Mouse (Mus musculus) embryonic facial prominence, embryonic 15.5 days (tissue): Measurements from ENCODE around the gene Crygc. TPM values are rescaled to one million over a fixed set of nuclear protein-coding genes. Genes with fewer than 3 reads are reported as not detected.

ENCODE experiments used
- ATAC-seq: fragments of 200-750 bp; cut with Nextera tagmentation; 2 replicates; pipeline ENCODE4 v1.8.0; 2017; ENCODE audit warnings: low read depth, moderate TSS enrichment; ENCODE audit not compliant: insufficient number of reproducible peaks, low FRiP score, low TSS enrichment
- H3K27ac ChIP-seq: fragments of 300-500 bp; sonication (generic); replicated peaks from 2 replicates; pipeline ENCODE4 v1.5.1; 2015; ENCODE audit warnings: mild to moderate bottlenecking, inconsistent platforms
- H3K27me3 ChIP-seq: fragments of 300-500 bp; sonication (generic); 2 replicates; pipeline ENCODE4 v1.6.1; 2015; ENCODE audit warnings: inconsistent platforms
- H3K36me3 ChIP-seq: fragments of 300-500 bp; sonication (generic); 2 replicates; pipeline ENCODE4 v1.6.1; 2015; ENCODE audit warnings: mild to moderate bottlenecking, inconsistent platforms
- H3K4me1 ChIP-seq: fragments of 300-500 bp; sonication (generic); 2 replicates; pipeline ENCODE4 v1.6.1; 2015; ENCODE audit warnings: inconsistent platforms
- H3K4me2 ChIP-seq: fragments of 300-500 bp; sonication (generic); replicated peaks from 2 replicates; pipeline ENCODE4 v1.6.1; 2015; ENCODE audit warnings: mild to moderate bottlenecking, inconsistent platforms
- H3K4me3 ChIP-seq: fragments of 300-500 bp; sonication (generic); replicated peaks from 2 replicates; pipeline ENCODE4 v1.5.1; 2015; ENCODE audit warnings: mild to moderate bottlenecking, inconsistent platforms
- H3K9ac ChIP-seq: fragments of 300-500 bp; sonication (generic); 2 replicates; pipeline ENCODE4 v1.6.1; 2015; ENCODE audit warnings: inconsistent platforms
- H3K9me3 ChIP-seq: fragments of 300-500 bp; sonication (generic); replicated peaks from 2 replicates; pipeline ENCODE4 v1.6.1; 2016; ENCODE audit warnings: inconsistent platforms
- WGBS: fragments of 180-500 bp; shearing (Covaris S2); methylation state at CpG from one replicate; pipeline ENCODE4 v1.1.7; 2015; 5-methylcytosine and 5-hydroxymethylcytosine counted together
- polyA plus RNA-seq: library from polyadenylated mRNA; unstranded; fragments of >200 nt; fragmentation: Nextera tagmentation; extraction: Ambion mirVana; gene quantifications from 2 replicates; pipeline ENCODE4 v1.2.1, GENCODE M21; 2015

Crygc gene
- polyA plus RNA-seq = 1.8 and 1.9 TPM in 2 replicates

DNA sequence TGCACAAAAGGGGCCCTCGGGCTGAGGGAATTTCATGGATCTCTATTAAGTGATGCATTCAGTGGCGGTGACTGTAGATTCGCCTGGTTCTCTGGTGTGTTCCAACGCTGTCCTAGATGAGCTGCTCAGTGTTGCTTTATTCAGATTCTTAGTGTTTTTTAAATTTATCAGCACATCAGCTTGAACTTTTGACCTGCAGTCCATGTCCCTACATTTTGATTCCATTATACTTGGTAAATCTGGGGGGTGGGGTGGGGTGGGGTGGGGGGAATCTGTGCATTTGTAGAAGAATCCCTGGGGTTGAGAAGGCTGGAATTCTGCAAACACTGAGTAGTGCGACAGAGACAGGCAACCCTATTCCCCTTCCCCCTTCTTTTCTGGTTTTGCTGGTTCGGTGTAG, at the start of gene Crygc:
TSS of gene Crygc (minus strand) at position 101 of the 400 bp plus-strand sequence.
- no peaks in the 10 kb centered on the region for H3K36me3 ChIP-seq

DNA sequence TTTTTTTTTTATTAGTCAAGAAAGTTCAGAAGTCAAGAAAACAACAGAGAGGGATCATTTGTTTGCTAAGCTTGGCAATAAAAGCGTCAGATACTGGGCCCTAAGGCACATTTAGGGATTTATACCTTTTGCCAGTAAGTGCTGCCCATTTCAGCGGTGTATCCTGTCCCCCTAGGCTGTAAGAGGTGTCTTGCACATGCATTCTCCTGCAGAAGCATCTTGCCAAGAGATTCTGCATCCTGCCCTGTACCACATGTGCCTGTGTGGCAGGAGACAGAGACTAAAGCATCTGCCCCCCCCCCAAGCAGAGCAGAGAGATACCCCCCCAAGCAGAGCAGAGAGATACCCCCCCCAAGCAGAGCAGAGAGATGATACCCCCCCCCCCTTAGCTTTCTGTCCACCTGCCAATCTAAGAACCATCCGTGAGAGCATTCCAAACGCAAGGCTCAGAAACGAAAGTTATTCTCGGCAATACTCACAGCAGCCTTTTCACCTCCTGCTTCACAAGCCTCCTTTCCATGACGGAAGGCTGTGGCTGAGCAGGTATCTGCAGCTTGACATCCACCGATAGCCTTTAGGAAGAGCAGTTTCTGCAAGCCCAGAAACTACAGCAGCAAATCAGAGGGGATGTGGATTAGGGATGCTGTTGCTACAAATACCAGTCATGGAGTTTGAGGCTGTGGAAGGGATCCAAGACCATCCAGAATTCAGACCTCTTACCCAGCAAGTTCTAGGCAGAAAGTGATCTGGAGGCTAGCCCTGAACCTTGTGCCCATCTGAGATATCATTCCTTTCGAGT, 49.3 kb upstream of the Crygc start, which contains the start of gene D630023F18Rik:
TSS of gene D630023F18Rik (minus strand) at position 641 of the 799 bp plus-strand sequence.
- peak within 1 kb of the TSS; percentile 34; the same call in 1 of the 2 replicates for H3K4me2 ChIP-seq
- no peak within 1 kb of the TSS for H3K27ac ChIP-seq
- no peaks in the 10 kb centered on the region for H3K4me1 ChIP-seq
- H3K4me3 ChIP-seq = peak within 1 kb of the TSS; percentile 30
- no peak for ATAC-seq
- no peaks in the 10 kb centered on the region for H3K36me3 ChIP-seq
- 21% methylated on average over 9 of the region's 9 CpGs for WGBS
- no peaks in the 10 kb centered on the region for H3K27me3 ChIP-seq
- no peaks in the 10 kb centered on the region for H3K9me3 ChIP-seq
- H3K9ac ChIP-seq = no peak within 1 kb of the TSS

More for the DNA sequence above, at the start of gene Crygc:
- Histone ChIP-seq H3K4me2 (no peak within 1 kb of the TSS), H3K9me3 (no peaks in the 10 kb centered on the region), H3K4me3 (no peak within 1 kb of the TSS), H3K27ac (no peak within 1 kb of the TSS), H3K27me3 (no peaks in the 10 kb centered on the region), H3K4me1 (no peaks in the 10 kb centered on the region), H3K9ac (no peak within 1 kb of the TSS)
- ATAC-seq = no peak
- 54% methylated on average over 6 of the region's 6 CpGs for WGBS

DNA sequence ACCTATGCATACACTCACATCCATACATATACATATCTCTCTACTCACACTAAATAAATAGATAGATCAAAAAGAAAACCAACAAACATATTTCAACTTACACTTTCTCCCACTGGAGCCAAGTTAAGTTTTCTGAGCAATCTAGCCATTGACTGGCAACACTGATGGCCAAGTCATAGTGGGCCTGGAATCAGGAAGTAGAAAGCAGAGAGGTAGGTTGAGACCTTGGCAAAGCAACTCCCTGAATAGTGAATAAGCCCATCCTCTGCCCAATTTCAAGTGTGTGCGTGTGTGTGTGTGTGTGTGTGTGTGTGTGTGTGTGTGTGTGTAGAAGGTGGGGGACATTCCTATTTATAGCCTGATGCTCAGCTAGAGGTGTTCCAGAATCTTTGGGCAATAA, 45.9 kb upstream of the Crygc start, which contains the start of gene Gm28845:
TSS of gene Gm28845 (minus strand) at position 121 of the 400 bp plus-strand sequence.
- H3K36me3 ChIP-seq = no peaks in the 10 kb centered on the region
- no peak within 1 kb of the TSS for H3K4me2 ChIP-seq
- no peaks in the 10 kb centered on the region for H3K9me3 ChIP-seq
- no peak within 1 kb of the TSS for H3K9ac ChIP-seq
- no peak within 1 kb of the TSS for H3K27ac ChIP-seq
- WGBS = 85% methylated on average over 1 of the region's 1 CpGs
- ATAC-seq = no peak
- H3K4me3 ChIP-seq = no peak within 1 kb of the TSS
- H3K27me3 ChIP-seq = no peaks in the 10 kb centered on the region
- H3K4me1 ChIP-seq = no peaks in the 10 kb centered on the region

DNA sequence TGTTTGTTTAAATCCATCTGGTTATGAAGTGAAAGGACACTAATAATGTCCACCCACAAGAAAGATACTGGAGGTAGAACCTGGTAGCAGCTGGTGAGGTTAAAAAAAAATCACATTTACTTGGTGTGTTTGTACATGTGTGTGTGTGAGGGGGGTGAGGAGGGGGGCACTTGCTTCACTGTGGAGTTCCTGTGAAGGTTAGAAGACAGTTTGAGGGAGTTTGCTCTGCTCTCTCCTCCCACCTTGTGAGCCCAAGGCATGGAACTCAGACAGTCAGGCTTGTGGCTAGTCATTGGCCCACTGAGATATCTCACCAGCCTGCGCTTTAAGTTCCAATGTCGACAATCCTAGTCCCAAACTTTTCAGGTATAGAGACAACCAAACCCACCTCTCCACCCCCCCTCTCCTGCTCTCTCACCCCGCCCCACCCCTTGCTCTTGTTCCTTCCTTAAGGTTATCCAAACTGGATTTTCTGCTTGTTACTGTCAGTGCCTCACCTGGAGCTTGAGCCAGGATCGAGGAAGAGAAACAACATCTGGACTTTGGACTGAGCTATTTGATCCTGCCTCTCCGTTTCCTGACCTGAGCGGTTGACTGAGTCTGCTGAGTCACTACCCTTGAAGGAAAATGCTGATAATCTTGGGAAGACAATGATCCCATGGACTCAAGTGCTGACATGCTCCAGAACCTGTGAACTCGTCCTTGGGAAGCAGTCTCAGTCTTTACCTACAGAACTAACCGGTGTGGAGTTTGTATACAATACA, 44.8 kb upstream of the Crygc start:
- Histone ChIP-seq H3K4me1 (no peaks in the 10 kb centered on the region), H3K4me3 (no peak overlapping the region), H3K9me3 (no peaks in the 10 kb centered on the region), H3K36me3 (no peaks in the 10 kb centered on the region), H3K27ac (no peak overlapping the region), H3K9ac (no peak overlapping the region), H3K27me3 (no peaks in the 10 kb centered on the region), H3K4me2 (no peak overlapping the region)
- 51% methylated on average over 8 of the region's 8 CpGs for WGBS
- ATAC-seq = no peak

DNA sequence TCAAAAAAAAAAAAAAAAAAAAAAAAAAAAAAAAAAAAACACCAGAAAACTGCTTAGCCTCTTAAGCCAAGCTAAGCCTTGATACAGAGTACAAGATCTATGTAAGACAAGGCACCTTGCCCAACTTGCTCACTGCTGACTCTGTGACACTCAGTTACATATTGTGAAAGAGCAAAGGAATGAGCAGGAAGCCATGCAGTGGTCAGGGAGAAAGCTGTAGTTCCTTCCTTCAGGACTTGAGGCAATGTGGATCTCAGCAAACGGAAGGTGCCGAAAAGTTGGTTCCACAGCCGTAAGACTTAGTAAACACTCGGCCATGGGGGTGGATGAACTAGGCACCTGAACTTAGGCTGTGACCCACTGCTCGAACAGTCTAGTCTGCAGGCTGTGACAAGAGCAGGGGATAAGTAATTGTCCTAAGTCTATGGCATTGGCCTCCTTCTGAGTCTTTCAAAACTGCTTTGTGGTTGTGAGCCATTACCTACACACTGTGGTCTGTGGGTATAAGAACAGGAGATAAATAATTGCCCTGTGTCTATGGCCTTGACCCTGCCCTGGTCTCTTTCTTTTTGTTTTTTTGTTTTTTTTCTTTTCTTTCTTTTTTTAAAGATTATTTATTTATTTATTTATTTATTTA, 40.2 kb upstream of the Crygc start:
- Histone ChIP-seq H3K27ac (no peak overlapping the region), H3K4me3 (no peak overlapping the region), H3K4me2 (no peak overlapping the region), H3K4me1 (no peaks in the 10 kb centered on the region), H3K27me3 (no peaks in the 10 kb centered on the region), H3K9me3 (no peaks in the 10 kb centered on the region), H3K9ac (no peak overlapping the region), H3K36me3 (no peaks in the 10 kb centered on the region)
- WGBS = 85% methylated on average over 5 of the region's 5 CpGs
- ATAC-seq = no peak

DNA sequence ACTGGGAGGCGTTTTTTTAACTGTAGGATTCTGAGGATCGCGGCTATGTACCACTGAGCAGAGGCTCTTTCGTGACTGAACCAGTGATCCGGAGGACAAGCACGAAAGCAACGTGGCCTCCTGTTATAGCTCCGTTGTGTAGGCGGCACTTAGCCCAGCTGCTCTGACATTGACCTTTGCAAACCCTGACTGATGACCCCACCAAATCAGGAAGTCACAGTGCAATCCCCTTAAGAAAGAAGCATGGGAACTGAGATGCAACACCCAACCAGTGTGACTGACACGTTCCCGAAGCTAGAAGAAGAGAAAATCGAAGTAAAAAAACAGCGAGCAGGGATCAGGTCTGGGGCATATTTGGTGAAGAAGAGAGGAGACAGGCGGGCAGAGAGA, 39.3 kb upstream of the Crygc start:
- no peak overlapping the region for H3K9ac ChIP-seq
- H3K36me3 ChIP-seq = no peaks in the 10 kb centered on the region
- WGBS = 48% methylated on average over 14 of the region's 14 CpGs
- no peaks in the 10 kb centered on the region for H3K27me3 ChIP-seq
- no peaks in the 10 kb centered on the region for H3K9me3 ChIP-seq
- no peak for ATAC-seq
- 0 out of 2 replicates have a peak overlapping the region, but pooled peaks have one; percentile 7 for H3K4me3 ChIP-seq
- H3K4me1 ChIP-seq = no peaks in the 10 kb centered on the region
- H3K27ac ChIP-seq = 0 out of 2 replicates have a peak overlapping the region, but pooled peaks have one; percentile 9
- H3K4me2 ChIP-seq = peak overlapping the region; percentile 29

DNA sequence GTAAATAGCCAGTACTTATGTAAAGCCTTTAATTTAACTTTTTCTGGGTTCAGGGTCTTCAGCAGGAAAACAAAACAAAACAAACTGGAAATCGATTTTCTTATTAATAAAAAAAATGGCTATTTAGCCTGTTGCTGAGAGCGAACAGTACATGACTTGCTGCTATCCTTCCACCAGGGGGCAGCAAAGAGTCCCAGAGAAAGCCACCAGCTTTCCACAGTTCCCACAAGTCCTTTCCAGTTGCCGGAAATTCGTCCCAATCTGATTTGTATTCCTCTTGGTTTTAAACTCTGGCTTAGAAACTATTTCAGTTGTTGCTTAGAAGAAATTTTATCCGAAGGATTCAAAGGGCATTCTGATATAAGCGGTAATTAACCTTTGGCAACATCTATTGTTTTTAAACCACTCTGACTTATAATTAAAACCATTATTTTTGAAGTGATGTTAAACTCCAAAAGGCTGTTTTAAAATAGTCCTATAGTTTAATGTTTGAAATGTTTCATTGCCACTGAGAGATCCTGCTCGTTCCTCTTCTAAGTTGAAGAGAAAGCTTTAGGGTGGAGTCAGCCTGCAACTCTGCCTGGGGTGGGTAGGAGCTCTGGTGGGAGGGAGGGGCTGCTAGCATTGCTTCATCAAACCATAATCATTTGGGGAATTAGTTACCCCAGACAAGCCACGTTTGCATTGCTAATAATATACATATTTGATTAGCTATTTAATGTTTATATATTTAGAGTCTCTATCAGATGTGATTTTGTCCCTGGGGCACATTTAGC, 38.7 kb upstream of the Crygc start:
- Histone ChIP-seq H3K4me1 (no peaks in the 10 kb centered on the region), H3K9ac (no peak overlapping the region), H3K9me3 (no peaks in the 10 kb centered on the region), H3K36me3 (no peaks in the 10 kb centered on the region), H3K4me3 (peak overlapping the region; percentile 20), H3K4me2 (peak overlapping the region; percentile 29), H3K27me3 (no peaks in the 10 kb centered on the region), H3K27ac (0 out of 2 replicates have a peak overlapping the region, but pooled peaks have one; percentile 9)
- ATAC-seq = no peak
- WGBS = 6% methylated on average over 8 of the region's 8 CpGs

DNA sequence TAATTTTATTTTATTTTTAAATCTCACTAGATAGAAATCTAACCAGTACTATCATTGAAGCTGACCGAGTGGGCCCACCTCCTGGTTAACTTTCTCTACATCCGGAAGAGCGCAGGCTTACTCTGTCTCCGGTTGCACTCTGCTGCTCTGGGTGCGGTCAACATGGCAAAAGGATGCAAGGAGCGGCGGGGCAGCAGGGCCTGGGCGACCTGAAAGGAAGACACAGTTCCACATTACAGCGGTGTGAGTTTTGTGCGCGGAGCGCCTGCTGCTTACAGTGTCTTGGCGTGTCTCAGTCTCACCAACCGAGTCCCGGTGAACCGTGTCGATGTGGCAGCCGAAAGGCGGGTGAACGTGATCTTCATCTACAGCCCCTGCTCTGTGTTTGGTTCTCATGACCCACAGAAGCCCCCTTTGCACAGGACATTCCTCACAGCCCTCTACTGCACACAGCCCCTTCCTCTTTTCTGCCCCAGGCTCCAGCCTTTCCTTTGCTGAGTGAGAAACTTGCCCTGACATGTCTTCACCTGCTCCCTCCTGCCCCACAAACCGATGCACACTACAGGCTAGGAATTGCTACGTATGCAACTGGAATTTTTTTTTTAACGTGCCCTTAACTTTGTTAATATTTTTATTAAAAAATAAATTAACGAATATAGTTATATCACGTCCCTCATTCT, 36.4 kb upstream of the Crygc start:
- no peaks in the 10 kb centered on the region for H3K4me1 ChIP-seq
- ATAC-seq = no peak
- no peak overlapping the region for H3K4me2 ChIP-seq
- H3K9me3 ChIP-seq = no peaks in the 10 kb centered on the region
- H3K4me3 ChIP-seq = no peak overlapping the region
- no peak overlapping the region for H3K27ac ChIP-seq
- H3K36me3 ChIP-seq = no peaks in the 10 kb centered on the region
- WGBS = 67% methylated on average over 25 of the region's 25 CpGs
- H3K9ac ChIP-seq = no peak overlapping the region
- no peaks in the 10 kb centered on the region for H3K27me3 ChIP-seq

DNA sequence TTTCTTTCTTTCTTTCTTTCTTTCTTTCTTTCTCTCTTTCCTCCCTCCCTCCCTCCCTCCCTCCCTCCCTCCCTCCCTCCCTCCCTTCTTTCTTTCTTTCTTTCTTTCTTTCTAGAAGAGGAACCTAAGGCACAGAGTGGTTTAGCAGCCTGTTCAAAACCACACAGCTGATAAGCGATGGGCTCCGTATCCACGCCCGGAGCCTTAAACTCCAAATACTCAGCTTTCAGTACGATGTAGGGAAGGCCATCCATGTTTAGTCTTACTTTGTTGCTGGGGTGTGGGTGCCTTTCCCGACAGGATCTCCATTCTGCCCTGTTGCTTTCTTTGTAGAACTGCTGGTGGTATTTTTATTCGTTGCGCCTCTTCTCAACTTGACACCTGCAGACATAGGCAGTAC, 35.7 kb upstream of the Crygc start:
- no peak overlapping the region for H3K4me2 ChIP-seq
- no peak overlapping the region for H3K9ac ChIP-seq
- H3K27me3 ChIP-seq = no peaks in the 10 kb centered on the region
- no peak overlapping the region for H3K27ac ChIP-seq
- no peaks in the 10 kb centered on the region for H3K36me3 ChIP-seq
- 89% methylated on average over 8 of the region's 8 CpGs for whole genome bisulfite sequencing
- H3K9me3 ChIP-seq = no peaks in the 10 kb centered on the region
- no peak overlapping the region for H3K4me3 ChIP-seq
- no peak for ATAC-seq
- no peaks in the 10 kb centered on the region for H3K4me1 ChIP-seq

DNA sequence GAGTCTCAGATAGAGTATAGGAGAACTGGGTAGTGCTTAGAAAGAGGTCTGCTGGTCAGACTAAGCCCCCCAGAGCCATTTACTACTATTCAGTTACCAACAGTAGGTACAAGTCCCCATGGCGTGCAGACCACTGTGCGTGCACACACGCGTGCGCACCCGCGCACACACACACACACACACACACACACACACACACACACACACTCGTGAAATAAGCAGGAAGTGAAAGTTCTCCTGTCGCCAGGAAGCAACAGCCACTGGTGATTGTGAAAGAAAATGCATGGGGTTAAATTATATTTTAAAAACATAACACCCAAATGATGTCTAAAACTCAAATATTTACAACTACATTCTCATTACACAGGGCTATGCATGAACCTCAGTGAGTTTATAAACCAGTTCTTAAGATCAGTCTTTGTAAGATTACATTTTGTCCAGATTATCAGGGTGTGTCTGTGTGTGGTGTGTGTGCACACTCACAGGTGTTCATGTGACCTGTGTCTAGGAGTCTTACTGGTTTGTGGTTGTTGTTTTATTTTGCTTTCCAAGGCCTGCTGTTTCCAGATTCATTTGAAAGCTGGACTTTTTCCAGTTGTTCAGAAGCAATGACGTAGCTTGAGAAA, 34.3 kb upstream of the Crygc start:
- Histone ChIP-seq H3K27ac (no peak overlapping the region), H3K4me1 (no peaks in the 10 kb centered on the region), H3K9ac (no peak overlapping the region), H3K4me2 (no peak overlapping the region), H3K4me3 (no peak overlapping the region), H3K27me3 (no peaks in the 10 kb centered on the region), H3K36me3 (no peaks in the 10 kb centered on the region), H3K9me3 (no peaks in the 10 kb centered on the region)
- ATAC-seq = no peak
- WGBS = 86% methylated on average over 10 of the region's 10 CpGs
